Comparison of ENCODE assay signal across 19 mouse cellular contexts in genomic region chr19:3648830-3649450, GRCm38 (mm10). TPM values are rescaled to one million over a fixed set of nuclear protein-coding genes. Genes with fewer than 3 reads are reported as not detected.
DNase-seq lines count a peak whose midpoint lies in the region; ATAC-seq and TF ChIP-seq lines count a peak whose summit lies in the region.
"Had no signal": no experiment of that assay in that cellular context is flagged by ENCODE, and none has a peak within 500 bp of the region (broad histone marks: within the 10 kb centered on the region; RNA-seq: fewer than 3 reads in every experiment).

No protein-coding gene starts in this region.

- no peak overlapping the region for H3K9ac ChIP-seq in hindbrain, embryonic 12.5 days
- no peak overlapping the region for H3K9ac ChIP-seq in hindbrain, embryonic 16.5 days (ENCODE audit: low read depth, low read length)
- no peak overlapping the region for H3K9ac ChIP-seq in liver, postnatal 0 days (replicated peaks)
- no peak overlapping the region for H3K9ac ChIP-seq in liver, embryonic 12.5 days
- H3K9ac ChIP-seq: heart, embryonic 15.5 days had no signal

- H3K27ac ChIP-seq in hindbrain, embryonic 12.5 days, result no peak overlapping the region
- no peak overlapping the region for H3K27ac ChIP-seq in hindbrain, embryonic 16.5 days (ENCODE audit: low read depth, low read length)
- no peak overlapping the region for H3K27ac ChIP-seq in liver, postnatal 0 days (ENCODE audit: low read depth)
- H3K27ac ChIP-seq in liver, embryonic 12.5 days, result no peak overlapping the region
- H3K27ac ChIP-seq: heart, adult 2 months; heart, embryonic 15.5 days had no signal

- no peak overlapping the region for H3K4me3 ChIP-seq in hindbrain, embryonic 12.5 days
- no peak overlapping the region for H3K4me3 ChIP-seq in hindbrain, embryonic 16.5 days (ENCODE audit: low read length)
- H3K4me3 ChIP-seq in liver, postnatal 0 days (ENCODE audit: low read depth, low read length), result no peak overlapping the region
- H3K4me3 ChIP-seq in liver, embryonic 12.5 days, result no peak overlapping the region
- H3K4me3 ChIP-seq: heart, adult 2 months; heart, embryonic 15.5 days had no signal

- 0 out of 2 replicates have a peak, but pooled peaks have one; percentile 48 for ATAC-seq in hindbrain, embryonic 12.5 days (ENCODE audit: low FRiP score)
- ATAC-seq in hindbrain, embryonic 16.5 days, result no peak
- no peak for ATAC-seq in liver, postnatal 0 days
- ATAC-seq in liver, embryonic 12.5 days, result 0 out of 2 replicates have a peak, but pooled peaks have one; percentile 33
- ATAC-seq: forebrain, embryonic 14.5 days; inflammation-experienced regulatory T-cells, adult 6 months had no signal

- H3K4me1 ChIP-seq in hindbrain, embryonic 12.5 days, result no peaks in the 10 kb centered on the region
- H3K4me1 ChIP-seq in hindbrain, embryonic 16.5 days (ENCODE audit: control insufficient read depth, insufficient read depth, low read depth, low read length), result no peaks in the 10 kb centered on the region
- no peaks in the 10 kb centered on the region for H3K4me1 ChIP-seq in liver, postnatal 0 days (ENCODE audit: insufficient read depth)
- H3K4me1 ChIP-seq in liver, embryonic 12.5 days, result peaks cover 14% of the 10 kb centered on the region

- no peak for TF ChIP-seq EP300 in liver, postnatal 0 days (IDR thresholded peaks at IDR 0.05; ENCODE audit: low read depth)

- DNase-seq in liver (peak; percentile 29), ES-CJ7 (ENCODE audit: low read depth, low spot score) (peak; percentile 32)
- DNase-seq in liver, postnatal 0 days, result no peak
- DNase-seq in ovary, postnatal 36 days (ENCODE audit: low spot score), result no peak
- no peak for DNase-seq in cerebellum, postnatal 4 days (ENCODE audit: low spot score in 2 of 2)
- DNase-seq: adrenal gland, adult 2 months; cerebellum, adult 8-10 months; gastrocnemius, postnatal 25 days; heart, adult 2 months; layer of hippocampus, adult 9-11 months; lung, postnatal 10 days; thymus, adult 18-20 months; thymus, postnatal 4 days had no signal

- no peak overlapping the region for H3K4me2 ChIP-seq in hindbrain, embryonic 12.5 days (replicated peaks)
- H3K4me2 ChIP-seq in hindbrain, embryonic 16.5 days (ENCODE audit: low read length), result no peak overlapping the region
- H3K4me2 ChIP-seq in liver, postnatal 0 days (ENCODE audit: low read depth, low read length), result no peak overlapping the region
- no peak overlapping the region for H3K4me2 ChIP-seq in liver, embryonic 12.5 days
- H3K4me2 ChIP-seq: heart, embryonic 15.5 days had no signal

- TF ChIP-seq CTCF in liver, postnatal 0 days (IDR thresholded peaks at IDR 0.05; ENCODE audit: low read depth), result no peak

- WGBS in hindbrain, embryonic 12.5 days, result 49% methylated on average over 6 of the region's 11 CpGs
- WGBS in hindbrain, embryonic 16.5 days, result 55% methylated on average over 5 of the region's 11 CpGs
- WGBS in liver, postnatal 0 days (ENCODE audit: insufficient replicate concordance), result 85% methylated on average over 7 of the region's 11 CpGs
- 67% methylated on average over 9 of the region's 11 CpGs for WGBS in liver, embryonic 12.5 days (ENCODE audit: insufficient replicate concordance)

- H3K27me3 ChIP-seq in hindbrain, embryonic 12.5 days, result no peaks in the 10 kb centered on the region
- H3K27me3 ChIP-seq in hindbrain, embryonic 16.5 days (replicated peaks; ENCODE audit: control insufficient read depth, insufficient read depth, low read length), result no peaks in the 10 kb centered on the region
- H3K27me3 ChIP-seq in liver, postnatal 0 days (ENCODE audit: insufficient read depth, low read length), result no peaks in the 10 kb centered on the region
- H3K27me3 ChIP-seq in liver, embryonic 12.5 days (replicated peaks), result no peaks in the 10 kb centered on the region
- H3K27me3 ChIP-seq: heart, embryonic 15.5 days had no signal

- H3K9me3 ChIP-seq in hindbrain, embryonic 12.5 days (replicated peaks), result 0 out of 2 replicates have a peak, but pooled peaks cover 8% of the 10 kb centered on the region
- H3K9me3 ChIP-seq in hindbrain, embryonic 16.5 days (ENCODE audit: control insufficient read depth, low read length), result peaks cover 4% of the 10 kb centered on the region; the same call in 1 of the 2 replicates
- no peaks in the 10 kb centered on the region; the same call in 1 of the 2 replicates for H3K9me3 ChIP-seq in liver, postnatal 0 days (ENCODE audit: low read length)
- H3K9me3 ChIP-seq in liver, embryonic 12.5 days (replicated peaks), result 0 out of 2 replicates have a peak, but pooled peaks cover 5% of the 10 kb centered on the region
- H3K9me3 ChIP-seq: heart, embryonic 15.5 days had no signal

- peaks cover 25% of the 10 kb centered on the region for H3K36me3 ChIP-seq in hindbrain, embryonic 12.5 days
- H3K36me3 ChIP-seq in hindbrain, embryonic 16.5 days (ENCODE audit: control insufficient read depth, insufficient read depth, low read length), result no peaks in the 10 kb centered on the region; the same call in 1 of the 2 replicates
- H3K36me3 ChIP-seq in liver, postnatal 0 days (replicated peaks; ENCODE audit: insufficient read depth, low read length), result peaks cover 37% of the 10 kb centered on the region
- H3K36me3 ChIP-seq in liver, embryonic 12.5 days, result peaks cover 85% of the 10 kb centered on the region

RNA-seq across cellular contexts. Expression of gene Lrp5, which starts 37.4 kb away (rescaled TPM):
- polyA plus RNA-seq in hindbrain, embryonic 12.5 days (2016; fragmentation: Nextera tagmentation; extraction: Ambion mirVana), result 3.8 and 4.0 TPM in 2 replicates
- 1.3 and 1.5 TPM in 2 replicates for polyA plus RNA-seq in hindbrain, embryonic 16.5 days (2015; fragmentation: Nextera tagmentation; extraction: Ambion mirVana)
- 2.7 and 3.6 TPM in 2 replicates for polyA plus RNA-seq in liver, postnatal 0 days (2015; fragmentation: Nextera tagmentation; extraction: Ambion mirVana)
- 2.7 TPM in 2 replicates for polyA plus RNA-seq in liver, embryonic 12.5 days (2016; fragmentation: Nextera tagmentation; extraction: Ambion mirVana)

RNA-seq across cellular contexts. Expression of gene 1810055G02Rik, which starts 59.2 kb away (rescaled TPM):
- polyA plus RNA-seq in hindbrain, embryonic 12.5 days (2016; fragmentation: Nextera tagmentation; extraction: Ambion mirVana), result 37.3 and 37.5 TPM in 2 replicates
- 42.1 and 44.8 TPM in 2 replicates for polyA plus RNA-seq in hindbrain, embryonic 16.5 days (2015; fragmentation: Nextera tagmentation; extraction: Ambion mirVana)
- polyA plus RNA-seq in liver, postnatal 0 days (2015; fragmentation: Nextera tagmentation; extraction: Ambion mirVana), result 48.2 and 52.7 TPM in 2 replicates
- 16.4 and 16.5 TPM in 2 replicates for polyA plus RNA-seq in liver, embryonic 12.5 days (2016; fragmentation: Nextera tagmentation; extraction: Ambion mirVana)

Comparison
In these comparisons a context has a peak if more than half of its experiments do, and no peak if none do; other contexts are left out.
1. ATAC-seq: peak in hindbrain, embryonic 12.5 days (single experiment) and liver, embryonic 12.5 days (single experiment); none in hindbrain, embryonic 16.5 days (single experiment) and liver, postnatal 0 days (single experiment).
2. DNase-seq: peak in liver (single experiment) and ES-CJ7 (single experiment); none in liver, postnatal 0 days (single experiment), ovary, postnatal 36 days (single experiment) and cerebellum, postnatal 4 days (0 of 2).